Mouse (Mus musculus) urinary bladder, postnatal 25 days (tissue): ENCODE measurements around the gene Lect2.

Experiments
- DNase-seq: peaks from one replicate; pipeline ENCODE4 v3.0.0; 2022; ENCODE audit warnings: low spot score

Gene Lect2

GRCm38 (mm10) chr13:56548401-56548800, at the start of gene Lect2:
TSS of gene Lect2 (minus strand) at chr13:56548502.
- DNase-seq = no peak

GRCm38 (mm10) chr13:56597296-56597695, 49.0 kb upstream of the Lect2 start:
- DNase-seq = no peak

- DNase-seq = no peak
Observed at GRCm38 (mm10) chr13:56595246-56595645, 46.9 kb upstream of the Lect2 start.

- DNase-seq = no peak
Observed at GRCm38 (mm10) chr13:56593961-56594391, 45.7 kb upstream of the Lect2 start.

GRCm38 (mm10) chr13:56593196-56593595, 44.9 kb upstream of the Lect2 start:
- no peak for DNase-seq

- no peak for DNase-seq
Observed at GRCm38 (mm10) chr13:56591939-56592338, 43.6 kb upstream of the Lect2 start.

GRCm38 (mm10) chr13:56591191-56591590, 42.9 kb upstream of the Lect2 start:
- no peak for DNase-seq

GRCm38 (mm10) chr13:56590202-56590601, 41.9 kb upstream of the Lect2 start:
- DNase-seq = no peak

GRCm38 (mm10) chr13:56588454-56589117, 40.3 kb upstream of the Lect2 start:
- DNase-seq = no peak

- DNase-seq = no peak
Observed at GRCm38 (mm10) chr13:56586046-56586445, 37.7 kb upstream of the Lect2 start.

- no peak for DNase-seq
Observed at GRCm38 (mm10) chr13:56582720-56583119, 34.4 kb upstream of the Lect2 start.

- peak; percentile 33 for DNase-seq
Observed at GRCm38 (mm10) chr13:56581961-56582434, 33.7 kb upstream of the Lect2 start.

- no peak for DNase-seq
Observed at GRCm38 (mm10) chr13:56581512-56581911, 33.2 kb upstream of the Lect2 start.

- no peak for DNase-seq
Observed at GRCm38 (mm10) chr13:56580450-56580849, 32.1 kb upstream of the Lect2 start.

- no peak for DNase-seq
Observed at GRCm38 (mm10) chr13:56578097-56578496, 29.8 kb upstream of the Lect2 start.

- DNase-seq = peak; percentile 74
Observed at GRCm38 (mm10) chr13:56575701-56576321, 27.5 kb upstream of the Lect2 start.

- no peak for DNase-seq
Observed at GRCm38 (mm10) chr13:56575074-56575473, 26.8 kb upstream of the Lect2 start.

GRCm38 (mm10) chr13:56571645-56572044, 23.3 kb upstream of the Lect2 start:
- DNase-seq = no peak

GRCm38 (mm10) chr13:56566336-56566735, 18.0 kb upstream of the Lect2 start:
- DNase-seq = no peak

GRCm38 (mm10) chr13:56563075-56563474, 14.8 kb upstream of the Lect2 start:
- peak; percentile 41 for DNase-seq

GRCm38 (mm10) chr13:56561129-56561528, 12.8 kb upstream of the Lect2 start:
- DNase-seq = no peak

GRCm38 (mm10) chr13:56559841-56560370, 11.6 kb upstream of the Lect2 start:
- no peak for DNase-seq

- DNase-seq = no peak
Observed at GRCm38 (mm10) chr13:56558811-56559210, 10.5 kb upstream of the Lect2 start.
